Mouse (Mus musculus) stomach, embryonic 16.5 days (tissue): Measurements from ENCODE around the gene Gatb. TPM values are rescaled to one million over a fixed set of nuclear protein-coding genes. Genes with fewer than 3 reads are reported as not detected.

Source experiments
- ATAC-seq: fragments of 200-750 bp; cut with Nextera tagmentation; 2 replicates; pipeline ENCODE4 v1.8.0; 2017; ENCODE audit warnings: moderate number of reproducible peaks, moderate TSS enrichment; ENCODE audit not compliant: insufficient read depth, low FRiP score
- H3K27ac ChIP-seq: fragments of 300-500 bp; sonication (generic); 2 replicates; pipeline ENCODE4 v1.5.1; 2014; ENCODE audit warnings: low read length
- H3K27me3 ChIP-seq: fragments of 300-500 bp; sonication (generic); 2 replicates; pipeline ENCODE4 v1.6.1; 2014; ENCODE audit warnings: low read length, control low read depth, mixed read lengths; ENCODE audit not compliant: control insufficient read depth, insufficient read depth
- H3K36me3 ChIP-seq: fragments of 300-500 bp; sonication (generic); 2 replicates; pipeline ENCODE4 v1.6.1; 2014; ENCODE audit warnings: low read length; ENCODE audit not compliant: control insufficient read depth, insufficient read depth
- H3K4me1 ChIP-seq: fragments of 300-500 bp; sonication (generic); 2 replicates; pipeline ENCODE4 v1.6.1; 2014; ENCODE audit warnings: low read length, control low read depth, mixed read lengths; ENCODE audit not compliant: control insufficient read depth, insufficient read depth
- H3K4me2 ChIP-seq: fragments of 300-500 bp; sonication (generic); 2 replicates; pipeline ENCODE4 v1.6.1; 2014; ENCODE audit warnings: low read depth, low read length, mixed read lengths
- H3K4me3 ChIP-seq: fragments of 300-500 bp; sonication (generic); replicated peaks from 2 replicates; pipeline ENCODE4 v1.5.1; 2014; ENCODE audit warnings: mild to moderate bottlenecking, low read length
- H3K9ac ChIP-seq: fragments of 300-500 bp; sonication (generic); 2 replicates; pipeline ENCODE4 v1.6.1; 2014; ENCODE audit warnings: low read length
- H3K9me3 ChIP-seq: fragments of 300-500 bp; sonication (generic); replicated peaks from 2 replicates; pipeline ENCODE4 v1.6.1; 2016; ENCODE audit warnings: low read length, control low read depth; ENCODE audit not compliant: control insufficient read depth
- WGBS: fragments of 180-500 bp; shearing (Covaris S2); extraction: QIAGEN DNeasy Blood & Tissue Kit; methylation state at CpG from one replicate; pipeline ENCODE4 v1.1.7; 2014; 5-methylcytosine and 5-hydroxymethylcytosine counted together
- polyA plus RNA-seq: library from polyadenylated mRNA; unstranded; fragments of >200 nt; fragmentation: Nextera tagmentation; extraction: Ambion mirVana; gene quantifications from 2 replicates; pipeline ENCODE4 v1.2.1, GENCODE M21; 2015

Gene Gatb
- polyA plus RNA-seq, 1 experiment from 2014 or later = 24.2 TPM

DNA sequence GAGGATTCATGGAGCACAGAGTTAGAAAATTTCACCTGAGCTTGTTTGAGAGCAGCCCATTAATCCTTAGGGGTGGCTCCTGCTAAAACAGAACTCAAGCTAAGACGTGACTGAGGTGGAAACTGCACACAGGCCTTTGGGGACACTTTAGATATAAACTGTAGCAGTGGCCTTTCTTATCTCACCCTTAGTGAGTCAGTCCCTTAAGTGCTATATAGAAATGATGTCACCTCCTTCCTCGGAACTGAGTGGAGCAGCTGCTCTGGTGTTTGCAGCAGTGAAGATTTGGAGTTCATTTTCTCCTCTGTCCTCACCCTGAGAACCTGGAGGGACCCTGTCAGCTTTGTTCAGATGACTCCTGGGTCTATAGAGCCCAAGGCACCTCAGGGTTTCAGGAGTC, 14.8 kb downstream of the Gatb start:
- WGBS = 36% methylated on average over 2 of the region's 2 CpGs
- no peaks in the 10 kb centered on the region for H3K36me3 ChIP-seq
- no peaks in the 10 kb centered on the region for H3K27me3 ChIP-seq
- H3K9me3 ChIP-seq = no peaks in the 10 kb centered on the region
- no peak overlapping the region for H3K4me3 ChIP-seq
- no peaks in the 10 kb centered on the region for H3K4me1 ChIP-seq
- H3K9ac ChIP-seq = no peak overlapping the region; the same call in 1 of the 2 replicates
- no peak overlapping the region for H3K4me2 ChIP-seq
- H3K27ac ChIP-seq = no peak overlapping the region; the same call in 1 of the 2 replicates
- ATAC-seq = peak; percentile 83; the same call in 1 of the 2 replicates

DNA sequence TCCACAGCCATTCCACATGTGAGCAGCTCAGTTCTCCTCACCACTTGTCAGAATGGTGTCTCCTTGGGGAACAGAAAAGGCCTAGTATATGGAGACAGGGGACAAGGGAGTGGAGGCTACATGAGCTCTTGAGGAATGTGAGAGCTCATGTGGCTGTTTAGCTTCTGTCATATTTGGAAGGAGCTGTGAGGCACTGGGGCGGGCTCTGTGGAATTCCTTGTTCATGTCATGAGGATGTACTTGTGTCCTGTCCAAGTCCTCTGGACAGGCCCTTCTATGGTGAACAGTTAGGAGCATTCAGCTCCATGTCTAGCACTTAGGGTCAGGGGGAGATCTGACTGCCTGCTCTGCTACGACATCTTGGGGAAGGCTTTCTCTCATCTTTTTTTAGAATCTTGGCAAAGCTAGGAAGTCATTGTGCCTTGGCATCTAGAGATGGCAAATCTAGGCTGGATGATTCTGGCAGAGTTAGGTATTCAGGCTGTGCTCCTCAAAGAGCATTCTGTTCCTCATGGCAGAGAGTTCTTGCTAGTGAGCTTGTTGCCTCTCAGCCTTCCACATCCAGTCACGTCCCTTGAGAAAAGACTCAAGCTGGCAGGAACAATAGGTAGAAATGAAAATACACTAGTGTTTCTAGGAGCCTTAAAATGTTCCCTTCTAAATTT, 16.3 kb downstream of the Gatb start:
- no peaks in the 10 kb centered on the region for H3K9me3 ChIP-seq
- no peak for ATAC-seq
- no peak overlapping the region for H3K27ac ChIP-seq
- H3K4me1 ChIP-seq = no peaks in the 10 kb centered on the region
- no peaks in the 10 kb centered on the region for H3K36me3 ChIP-seq
- no peaks in the 10 kb centered on the region for H3K27me3 ChIP-seq
- WGBS = 86% methylated on average over 3 of the region's 3 CpGs
- no peak overlapping the region for H3K4me3 ChIP-seq
- H3K9ac ChIP-seq = no peak overlapping the region
- no peak overlapping the region for H3K4me2 ChIP-seq

- Histone ChIP-seq H3K4me1 (no peaks in the 10 kb centered on the region), H3K36me3 (no peaks in the 10 kb centered on the region), H3K27ac (no peak overlapping the region), H3K4me2 (no peak overlapping the region), H3K9me3 (no peaks in the 10 kb centered on the region), H3K27me3 (no peaks in the 10 kb centered on the region), H3K4me3 (no peak overlapping the region), H3K9ac (no peak overlapping the region)
- WGBS = 60% methylated on average over 4 of the region's 4 CpGs
- ATAC-seq = no peak
Measured at GRCm38 (mm10) chr3:85592067-85592466, 18.1 kb downstream of the Gatb start.

- WGBS = 83% methylated on average over 5 of the region's 5 CpGs
- H3K4me2 ChIP-seq = no peak overlapping the region
- no peaks in the 10 kb centered on the region for H3K4me1 ChIP-seq
- ATAC-seq = no peak
- H3K9ac ChIP-seq = no peak overlapping the region
- no peak overlapping the region for H3K4me3 ChIP-seq
- H3K27me3 ChIP-seq = no peaks in the 10 kb centered on the region
- no peaks in the 10 kb centered on the region for H3K9me3 ChIP-seq
- H3K27ac ChIP-seq = no peak overlapping the region
- H3K36me3 ChIP-seq = no peaks in the 10 kb centered on the region
Measured at GRCm38 (mm10) chr3:85592640-85593252, 18.8 kb downstream of the Gatb start.

DNA sequence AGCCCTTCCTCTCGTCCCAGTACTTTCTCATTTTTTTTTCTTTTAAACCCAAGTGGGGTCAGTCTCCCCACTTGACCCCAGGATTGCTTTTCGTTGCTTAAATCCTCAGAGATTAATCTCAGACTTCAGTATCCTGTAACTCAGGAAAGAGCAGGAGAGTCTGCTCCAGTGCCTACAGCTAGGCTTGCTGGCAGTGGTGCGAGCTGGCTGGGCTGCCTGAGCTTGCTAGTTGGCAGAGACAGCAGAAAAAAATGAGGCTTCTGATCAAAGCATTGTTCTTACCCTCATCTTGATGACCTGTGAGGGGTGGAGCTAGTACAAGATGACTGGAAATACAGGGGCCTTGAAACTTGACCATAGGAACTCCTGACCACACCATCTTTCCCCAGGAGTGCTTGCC, 20.5 kb downstream of the Gatb start:
- Histone ChIP-seq H3K27me3 (no peaks in the 10 kb centered on the region), H3K4me3 (no peak overlapping the region), H3K9ac (no peak overlapping the region), H3K36me3 (no peaks in the 10 kb centered on the region), H3K27ac (no peak overlapping the region), H3K9me3 (no peaks in the 10 kb centered on the region), H3K4me1 (no peaks in the 10 kb centered on the region), H3K4me2 (no peak overlapping the region)
- ATAC-seq = no peak
- WGBS = 72% methylated on average over 3 of the region's 3 CpGs

DNA sequence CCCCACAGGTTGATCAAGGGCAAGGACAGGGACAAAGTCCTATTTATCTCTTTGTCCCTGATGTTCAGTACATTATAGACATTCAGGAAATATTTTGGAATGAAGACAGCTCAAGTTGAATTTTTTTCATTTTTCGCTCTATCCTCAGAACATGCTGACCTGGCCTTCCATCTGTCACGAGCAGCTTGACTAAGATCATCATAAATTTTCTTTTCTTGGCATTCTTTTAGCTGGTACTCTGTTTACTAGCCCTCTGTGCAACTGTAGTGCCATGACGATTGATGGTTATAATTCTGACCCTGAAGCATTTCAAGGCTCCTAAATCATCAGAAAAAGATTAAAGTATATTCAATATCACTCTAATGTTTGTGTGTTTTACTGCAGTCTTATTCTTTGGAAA, 25.6 kb downstream of the Gatb start:
- 70% methylated on average over 3 of the region's 3 CpGs for WGBS
- Histone ChIP-seq H3K9ac (no peak overlapping the region), H3K4me2 (no peak overlapping the region), H3K27me3 (no peaks in the 10 kb centered on the region), H3K4me1 (peaks cover 3% of the 10 kb centered on the region; the same call in 1 of the 2 replicates), H3K36me3 (no peaks in the 10 kb centered on the region), H3K9me3 (no peaks in the 10 kb centered on the region), H3K4me3 (no peak overlapping the region), H3K27ac (no peak overlapping the region)
- no peak for ATAC-seq

DNA sequence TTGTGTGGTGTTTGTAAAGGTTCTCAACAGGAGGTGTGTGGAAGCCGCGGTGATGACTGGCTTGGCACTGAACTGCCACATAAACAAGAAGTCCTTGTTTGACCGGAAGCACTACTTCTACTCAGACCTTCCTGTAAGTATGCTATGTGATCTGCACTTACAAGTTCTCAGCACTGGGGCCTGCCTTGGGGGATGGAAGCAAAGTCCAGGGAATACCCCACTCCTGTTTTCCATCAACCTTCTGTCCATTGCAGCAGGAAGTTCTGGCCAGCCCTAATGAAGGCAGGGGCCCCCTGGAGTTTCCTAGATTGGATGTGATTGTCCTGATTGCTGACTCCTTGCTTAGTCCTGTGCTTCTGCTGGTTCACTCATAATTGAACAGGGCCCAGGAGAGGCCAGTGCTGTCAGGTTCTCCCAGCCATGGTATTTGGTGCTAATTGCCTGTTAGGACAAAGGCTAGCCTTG, 28.0 kb downstream of the Gatb start:
- H3K4me2 ChIP-seq = no peak overlapping the region
- 60% methylated on average over 3 of the region's 3 CpGs for WGBS
- ATAC-seq = no peak
- peaks cover 3% of the 10 kb centered on the region; the same call in 1 of the 2 replicates for H3K4me1 ChIP-seq
- H3K4me3 ChIP-seq = no peak overlapping the region
- H3K9me3 ChIP-seq = no peaks in the 10 kb centered on the region
- 0 out of 2 replicates have a peak overlapping the region, but pooled peaks have one; percentile 32 for H3K27ac ChIP-seq
- no peaks in the 10 kb centered on the region for H3K27me3 ChIP-seq
- no peaks in the 10 kb centered on the region for H3K36me3 ChIP-seq
- H3K9ac ChIP-seq = no peak overlapping the region

DNA sequence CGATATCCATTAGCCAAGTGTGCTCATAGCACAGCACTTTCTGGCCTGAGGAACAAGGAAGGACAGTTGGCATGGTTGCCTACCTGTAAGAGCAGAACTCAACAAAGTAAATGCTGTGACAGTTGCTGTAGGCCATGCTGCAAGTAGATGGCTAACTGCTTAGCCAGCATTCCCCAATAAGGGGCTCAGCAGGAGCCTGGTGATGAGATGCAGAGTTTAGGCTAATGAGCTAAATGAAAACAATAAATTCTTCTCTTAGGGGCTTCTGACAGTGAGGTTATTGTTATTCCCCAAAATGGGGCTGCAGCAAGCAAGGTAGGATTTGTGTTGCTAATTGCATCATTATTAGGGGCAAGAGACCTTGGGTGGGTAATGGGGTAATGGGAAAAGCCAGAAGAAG, 29.9 kb downstream of the Gatb start:
- Histone ChIP-seq H3K9ac (no peak overlapping the region), H3K27me3 (no peaks in the 10 kb centered on the region), H3K27ac (no peak overlapping the region), H3K9me3 (no peaks in the 10 kb centered on the region), H3K36me3 (no peaks in the 10 kb centered on the region), H3K4me3 (no peak overlapping the region), H3K4me1 (peaks cover 3% of the 10 kb centered on the region; the same call in 1 of the 2 replicates), H3K4me2 (no peak overlapping the region)
- WGBS = 97% methylated on average over 1 of the region's 1 CpGs
- ATAC-seq = no peak

DNA sequence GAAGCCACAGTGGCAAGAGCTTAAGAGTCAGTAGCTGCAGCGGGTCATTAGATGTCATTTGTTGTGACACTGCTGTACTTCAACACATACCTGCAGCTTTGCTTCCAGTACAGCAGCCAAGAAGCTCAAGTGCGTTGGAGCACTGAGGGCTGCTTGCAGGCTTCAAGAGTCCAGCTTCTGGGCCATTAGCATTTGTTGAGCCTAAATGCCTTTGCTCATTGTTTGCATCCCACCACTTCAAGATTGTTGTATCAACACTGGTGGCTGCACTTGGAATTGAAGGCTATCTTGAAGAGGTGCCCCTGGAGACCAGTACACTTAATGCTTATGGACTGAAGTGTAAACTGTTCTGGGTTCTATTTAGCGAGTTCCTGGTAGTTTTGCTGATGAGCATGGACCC, 33.0 kb downstream of the Gatb start:
- ATAC-seq = no peak
- peaks cover 1% of the 10 kb centered on the region; the same call in 1 of the 2 replicates for H3K4me1 ChIP-seq
- no peak overlapping the region for H3K9ac ChIP-seq
- no peaks in the 10 kb centered on the region for H3K27me3 ChIP-seq
- no peaks in the 10 kb centered on the region for H3K36me3 ChIP-seq
- H3K27ac ChIP-seq = no peak overlapping the region
- WGBS = 84% methylated on average over 3 of the region's 3 CpGs
- H3K9me3 ChIP-seq = no peaks in the 10 kb centered on the region
- no peak overlapping the region for H3K4me2 ChIP-seq
- H3K4me3 ChIP-seq = no peak overlapping the region
